Mouse (Mus musculus) R1 (cell line): ENCODE measurements around the gene Fzr1.

Source experiments
- DNase-seq: peaks from one replicate; pipeline ENCODE4 v3.0.0-alpha.2; 2018; ENCODE audit warnings: low read depth, low spot score

Gene Fzr1

DNA sequence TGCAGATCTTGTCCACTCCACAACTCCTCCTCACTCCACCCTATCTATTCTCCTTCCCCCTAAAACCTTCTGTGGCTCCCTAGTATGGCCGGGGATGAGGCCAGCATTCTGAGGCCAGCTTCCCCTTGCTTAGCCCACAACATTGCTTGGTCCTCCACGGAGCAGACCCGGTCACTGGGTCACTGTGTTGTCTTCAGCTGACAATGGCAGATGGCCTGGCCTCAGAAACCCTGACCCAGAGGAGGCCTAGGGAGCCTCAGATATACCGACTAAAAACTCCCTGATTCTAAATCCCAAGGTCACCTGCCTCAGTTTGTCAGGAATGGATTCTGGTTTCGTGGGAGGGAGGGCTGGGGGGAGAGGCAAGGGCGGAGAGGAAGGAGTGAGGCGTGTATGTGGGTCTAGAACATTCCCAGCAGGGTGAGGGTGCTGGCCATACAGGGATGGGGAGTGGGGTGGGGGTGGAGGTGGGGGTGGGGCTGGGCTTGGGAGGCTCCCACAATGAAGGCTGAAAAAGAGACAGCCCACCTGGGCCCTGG, 24.0 kb upstream of the Fzr1 start:
- peak; percentile 57 for DNase-seq

- DNase-seq = peak; percentile 97
Measured at GRCm38 (mm10) chr10:81401521-81402226, 23.4 kb upstream of the Fzr1 start.

DNA sequence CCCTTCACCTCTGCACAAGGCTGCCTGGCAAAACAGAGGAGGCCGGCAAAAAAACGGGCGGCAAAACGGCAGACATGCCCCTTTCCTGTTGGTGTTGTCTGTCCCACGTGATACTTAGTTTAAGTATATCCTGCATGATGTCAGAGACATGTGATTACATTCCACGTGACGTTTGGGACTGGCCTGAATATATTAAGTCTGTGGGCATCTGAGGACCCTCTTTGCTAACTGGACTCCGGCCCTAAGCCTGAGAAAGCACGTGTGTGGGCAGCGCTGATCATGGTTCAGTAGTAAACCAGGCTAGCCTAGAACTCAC, 22.8 kb upstream of the Fzr1 start:
- peak; percentile 86 for DNase-seq

DNA sequence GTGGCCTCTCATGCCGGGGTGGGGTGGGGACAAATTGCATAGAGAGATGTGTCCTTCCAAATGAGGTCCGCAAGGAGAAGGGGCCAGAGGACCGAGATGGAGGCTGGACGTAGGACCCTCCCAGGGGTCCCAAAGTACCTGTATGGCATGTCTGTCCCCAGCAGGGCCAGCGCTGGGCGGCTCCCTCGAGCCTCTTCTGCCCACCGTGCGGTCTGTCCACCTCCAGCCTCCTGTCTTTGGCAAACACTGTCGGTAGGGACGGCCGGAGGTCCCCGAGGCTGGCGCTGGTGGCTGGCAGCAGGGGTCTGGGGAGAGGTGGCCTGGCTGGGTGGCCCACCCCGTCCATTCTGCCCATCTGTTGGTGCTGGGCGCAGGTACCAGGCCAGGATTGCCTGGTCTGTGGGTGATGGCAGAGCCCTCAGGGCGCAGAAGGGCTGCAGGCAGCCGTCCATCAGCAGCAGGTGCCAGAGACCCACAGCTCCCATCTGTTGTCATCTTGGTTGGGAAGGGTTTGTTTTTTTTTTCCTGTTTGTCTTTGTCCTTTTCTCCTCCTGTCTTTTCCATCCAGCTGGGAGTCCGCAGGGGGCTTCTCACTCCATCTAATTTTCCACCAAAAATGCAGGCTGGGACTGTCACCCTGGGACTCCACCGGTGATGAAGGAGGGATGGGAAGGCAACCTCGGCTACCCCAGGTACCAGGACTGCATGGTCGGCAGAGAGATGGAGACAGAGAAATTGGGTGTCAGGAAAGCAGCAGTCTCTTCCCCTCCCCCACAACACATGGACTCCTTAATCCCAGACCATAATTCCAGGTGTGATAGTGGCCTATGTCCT, 22.3 kb upstream of the Fzr1 start:
- DNase-seq = peak; percentile 11

DNA sequence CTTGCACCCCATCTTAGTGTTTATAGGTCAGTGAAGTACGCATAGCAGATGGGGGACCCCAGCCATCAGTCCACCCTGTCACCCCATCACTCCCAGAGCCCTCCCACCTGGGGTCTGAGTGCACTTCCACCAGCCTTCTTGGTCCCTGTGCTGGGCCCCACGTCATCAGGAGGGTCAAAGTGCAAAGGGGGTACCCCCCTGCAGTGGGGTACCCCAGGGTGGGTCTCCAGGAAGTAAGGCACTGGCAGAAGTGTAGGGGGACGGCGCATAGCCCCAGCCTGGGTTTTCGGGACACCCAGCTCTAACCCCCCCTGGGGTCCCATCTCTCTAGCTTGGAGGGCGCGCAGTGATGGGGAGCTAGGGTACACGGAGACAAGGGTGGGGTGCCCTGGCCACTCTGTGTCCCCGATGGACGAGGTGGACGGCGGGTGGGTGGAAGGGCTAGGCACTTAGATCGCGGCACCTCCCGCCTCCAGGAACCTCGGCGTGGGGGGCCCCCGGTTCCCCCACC, 21.5 kb upstream of the Fzr1 start:
- no peak for DNase-seq

GRCm38 (mm10) chr10:81399296-81399695, 21.0 kb upstream of the Fzr1 start:
- no peak for DNase-seq

DNA sequence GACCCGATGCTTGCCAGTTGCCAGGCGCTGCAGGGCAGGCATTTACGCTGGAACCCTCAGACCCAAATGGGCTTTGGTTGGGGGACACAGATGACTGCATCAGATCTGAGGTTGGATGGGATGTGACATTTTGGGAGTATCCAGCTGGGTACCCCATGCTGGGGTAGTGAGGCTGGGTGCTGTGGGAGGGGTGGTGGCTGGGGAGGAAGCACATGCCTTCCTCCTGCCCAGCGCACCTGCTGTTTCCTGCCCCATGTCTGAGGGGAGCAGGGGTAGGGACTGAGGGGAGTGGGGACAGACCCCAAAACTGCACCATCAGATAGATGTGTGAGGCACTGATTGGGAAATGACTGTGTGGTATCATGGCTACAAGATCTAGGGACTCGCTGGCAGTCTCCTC, 18.4 kb upstream of the Fzr1 start:
- DNase-seq = no peak

- no peak for DNase-seq
Measured at GRCm38 (mm10) chr10:81395865-81396264, 17.5 kb upstream of the Fzr1 start.

DNA sequence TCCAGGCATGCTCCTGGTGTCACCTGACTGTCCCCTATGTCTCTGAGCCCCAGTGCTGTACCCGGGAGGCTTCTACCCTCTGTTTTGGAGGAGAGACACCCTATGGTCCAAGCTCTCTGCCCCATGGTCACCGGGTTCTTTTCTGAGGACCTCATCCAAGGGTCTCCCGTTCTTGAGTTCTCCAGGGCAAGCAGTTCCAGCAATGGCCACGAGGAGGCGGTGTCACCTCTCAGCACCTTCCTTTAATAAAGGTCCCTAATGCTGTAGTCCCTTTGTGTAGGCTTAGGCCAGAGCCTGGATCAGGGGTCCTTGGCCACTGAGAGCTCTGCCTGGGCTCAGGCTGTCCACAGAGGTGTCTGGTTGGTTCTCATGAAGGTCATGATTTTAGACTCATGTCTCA, 16.8 kb upstream of the Fzr1 start:
- peak; percentile 78 for DNase-seq

DNA sequence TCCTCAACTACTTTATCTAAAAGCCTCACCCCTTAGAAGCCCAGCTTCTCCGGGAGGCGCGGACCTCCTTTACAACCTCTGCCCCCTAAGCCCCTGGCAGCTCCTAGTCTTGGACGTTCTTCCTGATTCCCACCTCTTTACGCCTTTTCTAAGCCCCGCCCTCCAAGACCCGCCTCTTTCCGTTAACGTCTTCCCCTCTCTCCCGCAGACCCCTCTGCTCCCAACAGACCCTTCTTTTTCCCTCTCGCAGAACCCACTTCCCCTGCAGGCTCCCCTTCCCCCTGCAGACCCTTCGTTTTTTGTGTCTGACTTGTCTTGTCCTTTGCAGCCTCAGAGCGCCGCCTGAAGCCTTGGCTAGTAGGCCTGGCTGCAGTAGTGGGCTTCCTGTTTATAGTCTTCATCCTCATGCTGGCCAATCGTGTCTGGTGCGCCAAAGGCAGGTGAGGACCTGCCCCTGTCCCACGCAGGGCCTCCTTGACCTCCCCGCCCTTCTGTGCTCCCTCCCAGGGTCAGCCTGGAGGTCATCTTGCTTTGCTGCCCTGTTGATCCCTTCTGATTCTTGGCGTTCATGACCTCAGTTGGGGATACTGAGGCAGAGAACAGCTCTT, 15.2 kb upstream of the Fzr1 start:
- no peak for DNase-seq

GRCm38 (mm10) chr10:81392781-81393185, 14.5 kb upstream of the Fzr1 start, which contains the start of gene Smim24:
Gene Smim24 (plus strand): TSS chr10:81393051.
- no peak for DNase-seq

DNA sequence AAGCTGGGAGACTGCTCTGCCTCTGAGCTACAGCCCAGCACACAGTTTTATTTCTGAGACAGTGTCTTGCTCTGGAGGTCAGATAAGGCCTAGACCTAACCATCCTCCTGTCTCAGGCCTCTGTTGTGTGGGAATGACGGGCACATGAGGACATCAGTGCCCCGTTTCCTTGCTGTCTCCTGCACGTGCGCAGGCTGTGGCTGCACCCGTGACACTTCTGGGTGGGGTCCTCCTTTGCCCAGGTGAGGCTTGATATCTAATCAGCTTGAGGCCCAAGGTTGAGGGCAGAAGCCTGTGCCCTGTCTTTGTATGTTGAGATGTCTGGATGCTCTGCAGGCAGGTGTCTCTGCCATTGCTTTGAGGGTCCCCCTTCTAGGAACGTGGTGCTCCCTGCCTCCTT, 14.0 kb upstream of the Fzr1 start:
- DNase-seq = no peak

DNA sequence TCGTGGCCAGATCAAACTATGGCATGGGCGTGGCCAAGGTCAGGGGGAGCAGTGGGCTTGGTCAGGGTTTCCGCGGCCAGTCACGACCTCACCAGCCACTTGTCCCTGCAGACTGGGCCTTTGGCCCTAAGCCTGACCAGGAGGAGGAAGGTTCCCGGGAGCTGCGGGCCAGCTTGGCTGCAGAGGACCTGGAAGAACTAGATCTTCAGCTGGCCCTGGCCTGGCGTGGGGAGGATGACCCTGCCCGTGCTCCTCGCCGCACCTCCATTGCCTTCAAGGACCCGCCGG, 12.3 kb upstream of the Fzr1 start:
- DNase-seq = no peak

DNA sequence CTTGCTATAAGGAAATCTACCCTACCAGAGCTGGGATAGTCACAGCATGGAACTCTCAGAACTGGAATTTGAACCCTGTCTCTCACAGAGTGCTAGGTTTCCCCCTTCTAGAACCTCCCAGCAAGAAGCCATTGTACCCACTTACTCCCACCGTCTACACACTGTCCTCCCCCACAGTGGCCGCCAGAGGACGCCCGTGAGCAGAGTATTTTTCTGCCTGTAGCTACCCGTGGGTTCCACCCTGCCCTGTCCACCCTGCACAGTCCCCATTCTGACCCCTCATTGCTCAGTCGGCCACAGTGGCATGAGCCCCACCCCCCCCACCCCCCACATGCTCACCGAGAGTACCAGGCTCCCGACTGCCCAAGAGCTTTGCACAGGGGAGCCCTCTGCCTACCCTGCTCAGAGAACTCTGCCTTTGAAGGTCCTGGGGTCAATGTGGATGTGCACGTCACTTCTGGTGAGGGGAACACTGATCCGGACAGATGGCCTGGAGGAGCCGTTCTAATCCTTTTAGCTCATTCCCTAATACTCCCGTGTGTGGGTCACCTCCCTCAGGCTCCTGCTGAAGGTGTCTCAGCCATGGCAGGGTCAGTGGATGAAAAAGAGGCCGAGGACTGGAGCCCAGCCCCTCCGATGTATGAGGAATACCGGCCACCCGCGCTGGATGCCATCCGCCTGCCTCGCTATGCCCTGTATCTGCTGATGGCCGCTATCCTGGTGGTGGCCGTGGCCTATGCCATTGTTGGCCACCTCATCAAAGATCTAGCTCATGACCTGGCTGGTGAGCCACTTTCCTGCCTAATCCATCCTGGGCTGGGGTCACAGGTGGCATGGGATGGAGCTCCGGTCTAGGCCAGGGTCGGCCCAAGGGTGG, 11.7 kb upstream of the Fzr1 start:
- DNase-seq = peak; percentile 59

DNA sequence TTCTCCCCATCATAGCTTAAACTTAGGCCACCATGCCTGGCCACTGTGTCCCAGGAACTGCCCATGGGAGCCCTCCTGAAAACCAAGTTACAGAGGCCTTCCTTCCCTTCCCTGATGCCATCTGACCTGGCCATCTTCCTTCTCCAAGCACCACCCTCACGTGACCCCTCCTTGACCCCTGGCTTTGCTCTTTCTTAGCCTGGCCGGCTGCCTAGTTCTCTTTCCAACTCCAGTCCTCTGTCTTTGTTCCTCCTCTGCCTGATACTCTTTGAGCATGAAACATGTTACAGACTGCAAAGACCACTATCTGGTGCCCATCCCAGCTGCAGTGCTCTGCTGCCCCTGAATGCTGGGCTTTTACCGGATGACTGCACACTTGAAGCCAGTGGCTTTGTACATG, 11.1 kb upstream of the Fzr1 start:
- DNase-seq = no peak

- DNase-seq = no peak
Measured at GRCm38 (mm10) chr10:81388505-81389055, 10.3 kb upstream of the Fzr1 start, which contains the start of gene Gm48552. Gene Gm48552 (plus strand): TSS chr10:81389005.

- no peak for DNase-seq
Measured at GRCm38 (mm10) chr10:81387716-81388115, 9.4 kb upstream of the Fzr1 start.

DNA sequence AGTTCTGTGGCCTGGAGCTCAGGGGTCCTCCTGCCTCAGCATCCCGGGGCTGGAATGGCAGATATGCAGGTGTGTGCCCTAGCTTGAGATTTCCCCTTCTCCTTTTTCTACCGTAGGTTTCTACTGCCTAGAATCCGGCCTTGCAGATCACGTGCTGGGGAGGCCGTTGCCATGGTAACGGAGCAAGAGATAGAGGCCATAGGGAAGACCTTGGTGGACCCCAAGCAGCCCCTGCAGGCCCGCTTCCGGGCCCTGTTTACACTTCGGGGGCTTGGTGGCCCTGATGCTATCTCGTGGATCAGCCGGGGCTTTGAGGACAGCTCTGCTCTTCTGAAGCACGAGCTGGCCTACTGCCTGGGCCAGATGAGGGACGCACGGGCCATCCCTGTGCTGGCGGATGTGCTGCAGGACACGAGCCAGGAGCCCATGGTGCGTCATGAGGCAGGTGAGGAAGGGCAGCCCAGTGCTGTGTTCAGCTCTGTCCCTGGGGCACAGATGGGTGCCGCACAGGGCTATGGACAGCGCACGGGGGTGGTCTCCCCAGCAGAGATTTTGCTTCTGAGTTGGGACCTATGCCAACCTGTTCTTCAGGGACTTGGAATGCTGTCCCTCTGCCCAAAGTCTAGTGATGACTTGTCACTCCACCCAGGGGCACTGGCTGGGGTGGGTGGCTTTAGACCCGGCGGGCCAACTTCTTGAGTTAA, 7.4 kb upstream of the Fzr1 start:
- peak; percentile 67 for DNase-seq

DNA sequence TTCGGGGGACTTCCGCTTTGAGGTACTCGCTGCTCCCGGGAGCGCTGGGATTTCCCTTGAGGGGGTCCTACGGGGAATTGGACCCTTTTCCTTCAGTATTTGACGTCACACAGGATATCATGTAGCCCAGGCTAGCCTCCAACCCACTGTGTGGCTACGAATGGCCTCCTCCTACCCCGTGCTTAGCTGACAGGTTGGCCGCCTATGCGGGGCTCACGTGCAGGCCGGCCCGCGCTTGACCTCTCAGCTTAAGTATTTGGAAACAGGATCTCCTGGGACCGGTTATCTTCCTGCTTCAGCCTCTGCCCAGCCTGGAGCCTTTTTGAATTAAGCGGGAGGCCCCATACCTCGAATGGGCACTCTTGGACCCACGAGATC, 6.3 kb upstream of the Fzr1 start:
- no peak for DNase-seq

DNA sequence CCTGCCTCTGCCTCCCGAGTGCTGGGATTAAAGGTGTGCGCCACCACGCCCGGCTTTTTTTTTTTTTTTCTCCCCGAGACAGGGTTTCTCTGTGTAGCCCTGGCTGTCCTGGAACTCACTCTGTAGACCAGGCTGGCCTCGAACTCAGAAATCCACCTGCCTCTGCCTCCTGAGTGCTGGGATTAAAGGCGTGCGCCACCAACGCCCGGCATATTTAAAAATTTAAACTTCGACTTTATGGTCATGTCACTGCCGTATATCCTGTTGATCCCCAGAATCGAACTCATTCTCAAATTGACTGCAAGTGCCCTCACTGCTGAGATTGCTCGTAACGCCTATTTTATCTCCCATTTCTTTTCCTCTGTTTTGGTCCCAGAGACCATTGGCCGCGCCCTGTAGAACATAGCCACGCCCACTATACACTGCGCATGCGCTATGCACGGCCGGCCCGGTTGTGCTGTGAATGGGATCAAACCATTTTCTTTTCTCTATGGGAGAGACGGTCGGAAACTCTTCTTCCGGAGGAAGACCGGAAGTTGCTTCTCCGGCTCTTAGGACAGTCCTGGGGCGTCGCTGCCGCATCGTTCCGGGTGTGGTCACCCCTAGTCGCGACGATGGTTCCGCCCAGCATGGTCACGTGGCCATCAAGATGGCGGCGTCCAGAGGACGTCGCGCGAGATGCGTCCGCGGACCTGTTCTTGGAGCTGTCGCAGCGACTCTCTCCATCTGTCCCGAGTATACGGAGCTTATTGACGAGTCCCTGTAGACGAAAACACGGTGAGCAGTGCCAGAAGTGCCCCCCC, 5.7 kb upstream of the Fzr1 start, which contains the start of the genes Dohh and Gm48551:
TSS of gene Dohh (plus strand) at position 627 of the 803 bp plus-strand sequence.
TSS of gene Gm48551 (plus strand) at position 665 of the 803 bp plus-strand sequence.
- DNase-seq = peak; percentile 100
